Mouse (Mus musculus) thymus, postnatal 4 days (tissue): ENCODE measurements around the gene Zfyve16.

Source experiments
- DNase-seq: peaks from one replicate; pipeline ENCODE4 v3.0.0; 2021

Gene Zfyve16

GRCm38 (mm10) chr13:92464698-92465097 lies 66.0 kb downstream of the Zfyve16 start:
- no peak for DNase-seq

GRCm38 (mm10) chr13:92446872-92447271 lies 83.8 kb downstream of the Zfyve16 start:
- no peak for DNase-seq

- DNase-seq = no peak
Observed at GRCm38 (mm10) chr13:92440286-92440685, 90.4 kb downstream of the Zfyve16 start.

- no peak for DNase-seq
Observed at GRCm38 (mm10) chr13:92438656-92439055, 92.0 kb downstream of the Zfyve16 start.
